Mouse (Mus musculus) C2C12 (cell line): Measurements from ENCODE around the gene Bdkrb2.

Experiments
- CTCF ChIP-seq: IDR thresholded peaks from one replicate; pipeline ENCODE4 v1.5.1; 2011; ENCODE audit not compliant: control insufficient read depth, insufficient read depth, insufficient read length
- MYOG ChIP-seq: IDR thresholded peaks from one replicate; pipeline ENCODE4 v1.6.1; 2011; ENCODE audit not compliant: control insufficient read depth, insufficient read length; ENCODE audit errors: extremely low read depth

DNA sequence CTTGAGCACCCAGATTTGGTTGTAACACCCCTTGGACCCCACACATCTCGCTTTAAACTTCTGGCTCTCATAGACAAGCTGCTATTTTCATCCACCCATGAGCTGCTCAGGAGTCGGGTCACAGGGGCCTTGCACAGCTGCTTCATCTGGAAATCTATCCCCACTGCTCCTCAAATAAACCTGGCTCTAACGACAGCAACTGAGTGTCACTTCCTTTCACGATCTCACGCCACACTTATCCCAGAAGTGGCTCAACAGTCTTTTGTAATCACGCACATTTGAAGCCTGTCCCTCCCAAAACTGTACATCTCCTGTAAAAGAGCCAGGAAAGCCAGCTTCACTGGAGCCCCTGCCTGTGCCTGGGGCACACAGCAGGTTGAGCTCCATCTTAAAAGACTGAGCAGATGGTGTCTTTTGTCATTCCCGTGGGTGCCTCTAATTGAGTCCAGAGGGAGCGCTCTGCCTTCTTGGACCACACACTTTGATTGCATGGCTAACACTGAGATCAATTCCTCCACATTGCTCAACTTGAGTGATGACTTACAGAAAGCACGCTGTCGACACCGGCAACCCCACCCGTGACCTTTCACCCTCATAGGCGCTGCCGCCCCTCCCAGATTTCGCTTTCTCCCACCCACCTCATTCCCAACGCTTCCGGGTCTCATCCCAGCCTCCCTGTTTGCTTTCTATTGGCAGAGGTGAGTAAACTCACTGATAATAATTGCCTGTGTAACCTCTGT, 17.2 kb upstream of the Bdkrb2 start:
- TF ChIP-seq MYOG, result no peak
- TF ChIP-seq CTCF, result no peak
